Mouse (Mus musculus) cerebellum, postnatal 14 days (tissue): ENCODE measurements at regions not wholly inside any gene's neighbourhood (a gene's known extent, or its start where the extent isn't known, plus 50 kb on each side); places are given as distances from the start of the nearest gene placed in this dataset.
"Not testable (repeated sequence)": the region's sequence is repeated elsewhere in the genome, so short reads cannot be mapped to it uniquely, and the experiment has no call there.

Experiments used
- DNase-seq, 2 experiments: peaks; one replicate each; pipeline ENCODE4 v3.0.0; 2021; ENCODE audit warnings: mixed read lengths in 2 of 2

- peak; percentile 56 to 59 for DNase-seq
These were observed 591.8 kb upstream of the Gm10131 start for GRCm38 (mm10) chr8:34703351-34703750.

- no peak for DNase-seq
These were observed 591.3 kb upstream of the Gm10131 start for GRCm38 (mm10) chr8:34702806-34703205.

DNA sequence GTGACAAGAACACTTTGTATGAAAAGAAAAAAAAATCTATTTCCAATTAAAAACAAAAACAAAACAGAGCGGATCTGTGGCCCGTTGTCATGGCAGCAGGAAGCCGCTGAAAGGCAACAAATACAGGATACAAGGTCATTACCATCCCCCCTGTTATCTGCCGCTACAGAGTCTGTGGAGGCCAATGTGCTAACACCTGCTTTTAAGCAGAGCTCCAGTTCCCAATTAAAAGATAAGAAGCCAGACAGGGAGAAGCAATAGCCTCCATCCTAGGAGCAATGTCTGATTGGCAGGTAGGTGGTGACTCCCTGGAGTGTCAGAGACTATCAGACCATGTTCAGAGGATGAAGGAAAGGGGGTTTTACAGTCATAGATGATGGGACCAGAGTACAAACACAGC, 587.5 kb upstream of the Gm10131 start:
- no peak for DNase-seq

DNA sequence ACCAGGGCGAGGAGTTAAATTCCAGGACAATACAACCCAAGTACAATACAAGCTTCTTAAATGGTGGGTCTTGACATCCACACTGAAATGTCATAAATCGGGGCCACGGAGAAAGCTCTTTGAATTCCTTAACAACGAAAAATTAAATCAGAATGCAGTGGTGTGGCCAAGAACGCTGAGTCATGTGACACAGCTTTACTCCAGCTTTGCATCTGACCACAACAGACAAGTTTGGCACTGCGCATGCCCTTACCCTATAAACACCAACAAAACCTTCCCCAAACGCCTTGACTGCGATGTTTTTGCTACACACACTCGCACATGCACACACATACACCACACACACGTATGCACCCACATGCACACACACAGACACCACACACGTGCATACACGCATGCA, 584.8 kb upstream of the Gm10131 start:
- DNase-seq, result no peak

DNA sequence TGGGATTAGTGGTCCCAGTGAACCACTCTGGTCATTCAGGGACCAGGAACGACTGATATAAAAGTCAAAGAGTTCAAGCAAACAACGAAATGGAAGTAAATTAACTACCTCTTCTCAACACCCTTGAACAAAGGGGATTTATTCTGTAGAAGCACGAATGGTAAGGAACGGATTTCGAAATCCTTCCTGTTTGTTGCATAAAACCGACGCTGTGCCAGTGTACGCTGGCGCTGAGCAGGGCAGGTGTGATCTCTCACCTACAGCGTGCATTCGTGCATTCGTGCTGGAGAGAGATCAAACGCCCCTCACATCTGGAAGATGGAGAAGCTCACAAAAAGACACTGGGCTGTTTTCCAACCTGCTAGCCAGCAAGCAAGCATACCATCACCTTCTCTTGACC, 581.1 kb upstream of the Gm10131 start:
- no peak for DNase-seq

- DNase-seq, result no peak
These were observed 580.2 kb upstream of the Gm10131 start for GRCm38 (mm10) chr8:34691776-34692175.

- no peak for DNase-seq
These were observed 578.4 kb upstream of the Gm10131 start for GRCm38 (mm10) chr8:34689825-34690493.

- DNase-seq, result no peak
These were observed 577.7 kb upstream of the Gm10131 start for GRCm38 (mm10) chr8:34689049-34689824.

DNA sequence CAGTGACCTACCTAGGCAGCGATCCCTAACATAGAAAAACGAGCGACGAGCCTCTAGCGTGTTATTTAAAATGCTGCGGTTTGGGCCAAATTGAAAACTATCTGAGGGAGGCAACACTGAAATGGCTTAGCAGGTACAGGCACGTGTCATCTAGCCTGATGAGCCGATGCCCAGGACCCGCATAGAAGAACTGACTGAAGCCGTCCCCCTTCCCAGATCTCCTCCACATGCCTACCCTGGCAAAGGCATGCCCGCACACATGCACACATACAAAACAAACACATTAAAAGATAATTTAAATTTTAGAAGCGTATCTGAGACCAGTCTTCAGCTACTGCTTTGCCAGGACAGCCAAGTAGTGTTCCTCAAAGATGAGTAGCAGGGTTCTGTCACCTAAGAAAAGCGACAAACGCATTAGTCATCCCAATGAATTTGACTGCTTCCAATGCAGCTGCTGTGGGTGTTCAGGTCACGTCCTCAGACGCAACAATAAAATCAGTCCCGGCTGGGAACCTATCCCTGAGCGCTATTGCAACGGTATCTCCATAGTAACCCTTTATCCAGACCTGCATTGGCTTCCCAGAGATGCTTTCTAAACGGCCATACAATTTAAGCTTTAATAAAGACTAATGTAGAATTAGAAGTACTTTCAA, 577.0 kb upstream of the Gm10131 start:
- DNase-seq, result no peak

DNA sequence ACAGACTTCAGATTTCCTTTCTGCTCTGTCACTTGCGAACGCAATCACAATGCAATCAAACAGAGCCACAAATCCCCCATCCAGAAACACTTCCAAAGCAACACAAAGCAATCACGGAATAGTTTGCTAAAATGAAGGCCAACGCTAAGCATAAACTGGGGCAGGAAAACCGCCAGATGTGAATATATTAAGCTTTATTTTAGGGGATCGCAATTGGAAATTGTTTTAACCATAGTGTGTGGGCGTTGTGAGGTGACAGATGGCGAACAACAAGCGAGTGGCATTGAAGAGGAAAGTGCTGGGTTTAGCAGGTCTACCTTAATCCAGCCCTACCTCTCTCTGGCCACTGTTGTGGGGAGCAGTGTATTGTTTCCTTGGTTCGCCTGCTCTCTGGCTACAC, 574.8 kb upstream of the Gm10131 start:
- no peak for DNase-seq

GRCm38 (mm10) chr8:34684683-34685082, 573.1 kb upstream of the Gm10131 start:
- DNase-seq, result no peak

DNA sequence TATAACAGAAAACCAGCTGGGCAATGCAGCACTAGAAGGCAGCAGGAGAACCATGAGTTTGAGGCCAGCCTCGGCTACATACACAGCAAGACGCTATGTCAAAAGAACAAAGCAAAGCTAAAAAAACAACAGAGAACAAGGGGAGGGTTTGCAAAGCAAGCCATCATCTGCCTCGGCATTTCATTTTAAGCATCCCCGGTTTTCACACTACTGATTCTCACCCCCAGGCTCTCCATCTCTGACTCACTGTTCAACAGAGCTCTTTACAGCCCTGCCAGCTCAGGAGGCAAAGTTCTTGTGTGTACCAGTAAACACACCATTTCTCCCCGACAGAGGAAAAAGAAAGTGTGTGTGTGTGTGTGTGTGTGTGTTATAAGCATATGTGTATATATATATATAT, 571.6 kb upstream of the Gm10131 start:
- DNase-seq, result no peak

DNA sequence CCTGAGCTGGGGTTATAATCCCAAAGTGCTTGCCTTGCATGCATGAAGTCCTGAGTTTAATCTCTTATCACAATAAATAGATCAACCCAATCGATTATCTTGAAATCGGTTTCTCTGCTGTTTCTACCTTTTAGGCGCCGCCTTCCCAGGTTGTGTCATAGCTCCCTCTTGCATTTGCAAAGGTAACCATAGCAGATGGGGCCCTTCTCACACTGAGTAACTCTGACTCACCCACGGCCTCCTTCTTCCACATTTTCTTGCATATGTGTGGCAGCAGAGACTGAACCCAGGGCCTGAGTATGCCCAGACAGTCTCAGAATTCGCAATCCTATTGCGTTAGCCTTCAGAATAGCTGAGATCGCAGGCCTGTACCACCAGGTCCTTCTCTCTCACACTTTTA, 570.7 kb upstream of the Gm10131 start:
- DNase-seq, result no peak

DNA sequence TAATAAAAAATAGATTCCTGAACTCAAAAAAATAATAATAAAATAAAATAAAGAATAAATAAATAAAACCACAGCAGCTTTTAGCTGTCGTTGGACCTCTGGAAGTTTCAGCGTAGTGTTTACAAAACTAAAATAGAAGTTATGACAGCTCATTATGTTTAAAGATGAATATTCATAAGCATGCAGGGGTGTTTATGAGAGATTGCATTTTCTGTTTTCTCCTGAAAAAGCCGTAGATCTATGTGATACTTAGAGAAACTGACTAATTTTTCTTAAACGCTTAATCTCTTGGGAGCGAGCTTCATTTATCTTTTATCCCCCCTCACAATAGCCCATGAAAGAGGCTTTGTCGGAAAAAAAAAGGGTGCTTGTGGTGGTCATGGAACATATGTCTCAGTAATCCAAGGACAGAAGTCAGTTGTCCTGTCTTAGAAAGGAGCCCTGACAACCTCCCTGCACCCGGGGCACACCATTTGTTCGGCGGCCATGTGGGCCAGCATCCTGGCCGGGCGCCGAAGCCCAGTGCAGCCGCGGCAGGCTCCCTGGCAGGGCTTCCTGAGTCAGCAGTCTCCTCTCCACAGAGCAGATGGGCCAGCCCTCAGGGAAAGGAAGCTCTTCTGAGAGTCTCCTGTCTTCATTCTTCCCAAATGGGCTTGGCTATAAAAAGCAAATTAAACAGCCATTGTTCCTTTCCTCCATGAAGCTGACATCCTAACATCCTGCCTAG, 568.2 kb upstream of the Gm10131 start:
- DNase-seq, result peak; percentile 90 to 98

DNA sequence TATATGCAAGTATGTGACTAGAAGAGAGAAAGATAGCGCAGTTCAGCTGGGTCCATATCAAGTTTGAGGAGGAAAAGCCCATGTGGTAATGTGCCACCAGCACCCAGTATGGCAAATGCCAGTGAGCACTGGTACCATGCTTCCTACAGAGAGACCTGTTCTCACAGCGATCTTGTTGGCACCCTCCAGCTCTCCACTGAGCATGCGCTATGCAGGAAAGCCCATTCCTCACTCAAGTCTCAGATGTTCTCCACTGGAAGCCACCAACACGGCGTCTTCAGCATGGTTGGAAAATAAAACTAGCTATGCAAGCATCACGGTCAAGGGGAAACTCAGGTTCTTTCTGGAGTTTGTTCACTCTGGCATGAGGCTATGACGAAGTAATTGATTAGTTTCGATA, 567.3 kb upstream of the Gm10131 start:
- no peak for DNase-seq

DNA sequence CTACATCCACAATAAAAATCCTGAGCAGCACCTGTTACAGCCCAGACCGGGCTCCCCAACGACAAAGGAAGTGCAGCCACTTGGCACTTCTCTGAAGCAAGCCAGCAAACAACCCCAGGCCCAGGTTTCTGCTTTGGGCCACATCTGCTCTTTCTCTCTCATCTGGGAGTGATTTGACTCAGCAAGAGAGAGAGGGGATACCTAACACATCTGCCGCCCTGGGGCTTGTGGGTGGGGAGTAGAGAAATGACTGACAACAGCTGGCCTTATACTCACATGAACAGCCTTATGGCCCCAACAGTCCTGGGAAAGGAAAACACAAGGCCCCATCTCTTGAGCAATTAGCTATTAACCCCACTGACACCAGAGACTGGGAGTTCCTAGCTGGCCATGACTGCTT, 560.2 kb upstream of the Gm10131 start:
- no peak for DNase-seq

DNA sequence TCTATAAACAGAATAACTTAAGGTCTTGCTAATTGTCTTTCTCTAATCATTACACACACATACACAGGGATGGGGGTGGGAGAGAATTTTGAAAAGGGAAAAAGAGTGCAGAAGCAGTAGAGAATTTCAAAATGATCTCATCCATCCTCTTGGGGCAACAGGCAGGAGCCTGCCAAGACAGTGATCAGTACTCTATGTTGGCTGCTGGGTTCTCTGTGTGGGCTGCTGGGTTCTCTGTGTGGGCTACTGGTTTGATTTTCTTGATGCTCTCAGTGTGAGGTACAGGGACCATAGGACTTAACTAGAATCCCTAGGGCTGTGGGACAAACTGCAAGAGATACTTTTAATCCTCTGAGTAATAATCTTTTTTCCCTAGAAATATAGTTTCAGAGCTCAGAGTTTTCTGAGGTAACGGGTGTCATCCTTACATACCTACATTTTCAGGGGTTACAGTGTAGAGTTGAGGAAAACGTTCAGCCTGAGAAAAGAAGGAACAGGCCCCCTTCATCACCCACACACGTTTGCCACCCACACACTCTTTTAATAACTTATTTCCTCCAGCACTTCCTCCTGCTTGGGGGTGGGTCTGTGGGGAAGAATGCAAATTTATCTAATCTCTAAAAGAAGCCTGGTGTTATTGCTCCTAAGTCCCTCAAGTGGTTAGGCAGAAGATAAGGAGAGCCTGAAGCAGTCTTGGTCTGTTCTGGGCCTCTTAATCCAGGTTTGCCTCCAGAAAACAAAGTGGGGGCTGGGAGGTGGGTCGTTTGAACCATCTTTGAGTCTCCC, 559.6 kb upstream of the Gm10131 start:
- DNase-seq, result no peak

GRCm38 (mm10) chr8:34669146-34669545, 557.6 kb upstream of the Gm10131 start:
- no peak for DNase-seq

- DNase-seq, result no peak
These were observed 552.9 kb upstream of the Gm10131 start for GRCm38 (mm10) chr8:34664429-34664828.

DNA sequence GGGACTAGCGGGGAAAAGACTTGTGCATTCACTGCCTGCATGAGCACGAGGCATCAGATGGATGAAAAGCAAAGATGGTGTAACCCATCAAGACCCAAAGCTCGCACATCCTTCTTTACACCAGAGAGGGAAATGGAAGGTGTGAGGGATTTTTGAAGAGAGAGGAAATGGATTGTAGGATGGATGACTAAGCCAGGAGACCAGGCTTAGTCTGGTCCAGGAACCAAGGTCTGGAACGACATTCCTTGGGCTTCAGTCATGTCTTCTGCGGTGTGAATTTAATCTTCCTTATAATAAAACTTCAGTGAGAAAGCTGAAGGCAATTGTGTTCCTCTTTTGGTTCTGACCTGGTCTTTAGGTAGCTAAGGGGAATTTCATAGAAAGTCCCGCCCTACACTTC, 551.0 kb upstream of the Gm10131 start:
- DNase-seq, result no peak

GRCm38 (mm10) chr8:34651750-34652149, 540.2 kb upstream of the Gm10131 start:
- DNase-seq, result no peak

GRCm38 (mm10) chr8:34628221-34628620, 516.7 kb upstream of the Gm10131 start:
- DNase-seq, result not testable (repeated sequence)

- DNase-seq, result no peak
These were observed 514.1 kb upstream of the Gm10131 start for GRCm38 (mm10) chr8:34625670-34626069.
